Mouse (Mus musculus) neural tube, embryonic 12.5 days (tissue): Measurements from ENCODE around the gene Rbm38. TPM values are rescaled to one million over a fixed set of nuclear protein-coding genes. Genes with fewer than 3 reads are reported as not detected.

Source experiments
- ATAC-seq: fragments of 200-750 bp; cut with Nextera tagmentation; 2 replicates; pipeline ENCODE4 v1.8.0; 2017; ENCODE audit warnings: low read depth, mild to moderate bottlenecking, moderate TSS enrichment, moderate library complexity; ENCODE audit not compliant: low FRiP score
- H3K27ac ChIP-seq: fragments of 300-500 bp; sonication (generic); 2 replicates; pipeline ENCODE4 v1.5.1; 2016
- H3K27me3 ChIP-seq: fragments of 300-500 bp; sonication (generic); replicated peaks from 2 replicates; pipeline ENCODE4 v1.6.1; 2016; ENCODE audit warnings: mild to moderate bottlenecking
- H3K36me3 ChIP-seq: fragments of 300-500 bp; sonication (generic); 2 replicates; pipeline ENCODE4 v1.6.1; 2016; ENCODE audit warnings: mild to moderate bottlenecking
- H3K4me1 ChIP-seq: fragments of 300-500 bp; sonication (generic); 2 replicates; pipeline ENCODE4 v1.6.1; 2016
- H3K4me2 ChIP-seq: fragments of 300-500 bp; sonication (generic); replicated peaks from 2 replicates; pipeline ENCODE4 v1.6.1; 2016; ENCODE audit warnings: mild to moderate bottlenecking
- H3K4me3 ChIP-seq: fragments of 300-500 bp; sonication (generic); 2 replicates; pipeline ENCODE4 v1.5.1; 2016
- H3K9ac ChIP-seq: fragments of 300-500 bp; sonication (generic); 2 replicates; pipeline ENCODE4 v1.6.1; 2016; ENCODE audit warnings: mild to moderate bottlenecking
- H3K9me3 ChIP-seq: fragments of 300-500 bp; sonication (generic); 2 replicates; pipeline ENCODE4 v1.6.1; 2016; ENCODE audit warnings: mild to moderate bottlenecking
- WGBS: fragments of 180-500 bp; shearing (Covaris S2); methylation state at CpG from one replicate; pipeline ENCODE4 v1.1.7; 2016; 5-methylcytosine and 5-hydroxymethylcytosine counted together
- polyA plus RNA-seq: library from polyadenylated mRNA; unstranded; fragments of >200 nt; fragmentation: Nextera tagmentation; extraction: Ambion mirVana; gene quantifications from 2 replicates; pipeline ENCODE4 v1.2.1, GENCODE M21; 2016

The Rbm38 gene
- polyA plus RNA-seq, 1 experiment from 2014 or later: 48.2 TPM

GRCm38 (mm10) chr2:173079766-173080549 is 59.7 kb downstream of the Rbm38 start:
- no peak overlapping the region for H3K4me2 ChIP-seq
- no peak overlapping the region for H3K4me3 ChIP-seq
- H3K4me1 ChIP-seq: no peaks in the 10 kb centered on the region; the same call in 1 of the 2 replicates
- H3K27ac ChIP-seq: no peak overlapping the region
- 0 out of 2 replicates have a peak, but pooled peaks cover 3% of the 10 kb centered on the region for H3K27me3 ChIP-seq
- H3K9ac ChIP-seq: no peak overlapping the region
- no peak for ATAC-seq
- H3K36me3 ChIP-seq: no peaks in the 10 kb centered on the region
- H3K9me3 ChIP-seq: no peaks in the 10 kb centered on the region
- WGBS: 65% methylated on average over 10 of the region's 10 CpGs

GRCm38 (mm10) chr2:173080785-173081241 is 60.5 kb downstream of the Rbm38 start:
- Histone ChIP-seq H3K4me1 (no peaks in the 10 kb centered on the region; the same call in 1 of the 2 replicates), H3K9me3 (no peaks in the 10 kb centered on the region), H3K27ac (no peak overlapping the region), H3K4me2 (no peak overlapping the region), H3K9ac (no peak overlapping the region), H3K4me3 (no peak overlapping the region), H3K27me3 (0 out of 2 replicates have a peak, but pooled peaks cover 3% of the 10 kb centered on the region), H3K36me3 (no peaks in the 10 kb centered on the region)
- WGBS: 33% methylated on average over 10 of the region's 10 CpGs
- ATAC-seq: peak; percentile 61

GRCm38 (mm10) chr2:173082706-173083105 is 62.4 kb downstream of the Rbm38 start:
- WGBS: 93% methylated on average over 3 of the region's 3 CpGs
- H3K9ac ChIP-seq: no peak overlapping the region

DNA sequence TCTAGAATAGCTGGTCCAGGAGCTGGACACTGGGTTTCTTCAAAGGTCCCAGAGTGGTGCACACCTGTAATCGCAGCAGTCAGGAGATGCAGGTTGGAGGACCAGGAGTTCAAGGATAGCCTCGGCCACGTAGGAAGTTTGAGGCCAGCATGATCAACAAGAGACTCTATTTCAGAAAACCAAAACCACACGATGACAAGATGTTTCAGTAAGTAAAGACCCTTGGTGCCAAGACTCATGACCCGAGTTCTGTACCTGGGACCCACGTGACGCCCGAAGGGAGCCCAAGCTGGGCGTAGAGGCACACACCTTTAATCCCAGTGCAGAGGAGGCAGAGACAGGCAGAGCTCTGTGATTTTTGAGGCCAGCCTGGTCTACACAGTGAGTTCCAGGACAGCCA is 62.8 kb downstream of the Rbm38 start:
- Histone ChIP-seq H3K4me3 (no peak overlapping the region), H3K36me3 (no peaks in the 10 kb centered on the region), H3K4me2 (no peak overlapping the region), H3K9me3 (no peaks in the 10 kb centered on the region), H3K9ac (no peak overlapping the region), H3K4me1 (no peaks in the 10 kb centered on the region; the same call in 1 of the 2 replicates), H3K27me3 (0 out of 2 replicates have a peak, but pooled peaks cover 3% of the 10 kb centered on the region), H3K27ac (no peak overlapping the region)
- WGBS: 88% methylated on average over 9 of the region's 9 CpGs
- no peak for ATAC-seq

More at GRCm38 (mm10) chr2:173082706-173083105, 62.4 kb downstream of the Rbm38 start:
- H3K4me3 ChIP-seq: no peak overlapping the region
- no peaks in the 10 kb centered on the region; the same call in 1 of the 2 replicates for H3K4me1 ChIP-seq
- H3K4me2 ChIP-seq: no peak overlapping the region
- no peaks in the 10 kb centered on the region for H3K9me3 ChIP-seq
- ATAC-seq: no peak
- H3K36me3 ChIP-seq: no peaks in the 10 kb centered on the region
- no peak overlapping the region for H3K27ac ChIP-seq
- 0 out of 2 replicates have a peak, but pooled peaks cover 3% of the 10 kb centered on the region for H3K27me3 ChIP-seq

GRCm38 (mm10) chr2:173083712-173084475 is 63.6 kb downstream of the Rbm38 start:
- no peaks in the 10 kb centered on the region; the same call in 1 of the 2 replicates for H3K4me1 ChIP-seq
- no peak overlapping the region for H3K27ac ChIP-seq
- no peaks in the 10 kb centered on the region for H3K36me3 ChIP-seq
- no peaks in the 10 kb centered on the region for H3K9me3 ChIP-seq
- 0 out of 2 replicates have a peak overlapping the region, but pooled peaks have one; percentile 2 for H3K4me2 ChIP-seq
- H3K27me3 ChIP-seq: 0 out of 2 replicates have a peak, but pooled peaks cover 3% of the 10 kb centered on the region
- 28% methylated on average over 13 of the region's 13 CpGs for WGBS
- ATAC-seq: no peak
- H3K4me3 ChIP-seq: no peak overlapping the region
- no peak overlapping the region for H3K9ac ChIP-seq

Other genes with a start within 250 kb of the Rbm38 start
- 14.8 and 16.3 TPM in 2 replicates for gene Bmp7, start 80.2 kb upstream of the Rbm38 start, polyA plus RNA-seq
- gene Spo11, start 42.8 kb upstream of the Rbm38 start, polyA plus RNA-seq: 0.22 and 0.27 TPM in 2 replicates
- gene Rae1, start 20.4 kb upstream of the Rbm38 start, polyA plus RNA-seq: 120 and 123 TPM in 2 replicates
- gene Ctcfl, start 99.0 kb downstream of the Rbm38 start, polyA plus RNA-seq: 0.06 and 0.13 TPM in 2 replicates
- not detected in 2 replicates for gene Pck1, start 132.6 kb downstream of the Rbm38 start, polyA plus RNA-seq
- 0.28 and 0.32 TPM in 2 replicates for gene Zbp1, start 198.4 kb downstream of the Rbm38 start, polyA plus RNA-seq